Mouse (Mus musculus) lung, embryonic 14.5 days (tissue): Measurements from ENCODE around the gene Igsf21. TPM values are rescaled to one million over a fixed set of nuclear protein-coding genes. Genes with fewer than 3 reads are reported as not detected.
A peak's percentile ranks its signal among the peaks of the same experiment; 100 is the strongest.

ENCODE experiments used
- ATAC-seq: fragments of 200-750 bp; cut with Nextera tagmentation; 2 replicates; pipeline ENCODE4 v1.8.0; 2017; ENCODE audit warnings: mild to moderate bottlenecking, moderate TSS enrichment, moderate library complexity; ENCODE audit not compliant: insufficient read depth
- DNase-seq: peaks from one replicate; pipeline ENCODE4 v3.0.0-alpha.2; 2015
- H3K27ac ChIP-seq: fragments of 300-500 bp; sonication (generic); 2 replicates; pipeline ENCODE4 v1.5.1; 2014; ENCODE audit warnings: low read depth, mild to moderate bottlenecking, moderate library complexity
- H3K27me3 ChIP-seq: fragments of 300-500 bp; sonication (generic); 2 replicates; pipeline ENCODE4 v1.6.1; 2014; ENCODE audit warnings: low read length, control low read depth; ENCODE audit not compliant: insufficient read depth
- H3K36me3 ChIP-seq: fragments of 300-500 bp; sonication (generic); 2 replicates; pipeline ENCODE4 v1.6.1; 2014; ENCODE audit warnings: control low read depth; ENCODE audit not compliant: insufficient read depth
- H3K4me1 ChIP-seq: fragments of 300-500 bp; sonication (generic); 2 replicates; pipeline ENCODE4 v1.6.1; 2014; ENCODE audit warnings: antibody characterized with exemption, control low read depth; ENCODE audit not compliant: insufficient read depth
- H3K4me2 ChIP-seq: fragments of 300-500 bp; sonication (generic); 2 replicates; pipeline ENCODE4 v1.6.1; 2014; ENCODE audit warnings: mild to moderate bottlenecking
- H3K4me3 ChIP-seq: fragments of 300-500 bp; sonication (generic); 2 replicates; pipeline ENCODE4 v1.5.1; 2014; ENCODE audit warnings: low read depth, low read length
- H3K9ac ChIP-seq: fragments of 300-500 bp; sonication (generic); 2 replicates; pipeline ENCODE4 v1.6.1; 2014
- H3K9me3 ChIP-seq: fragments of 300-500 bp; sonication (generic); 2 replicates; pipeline ENCODE4 v1.6.1; 2016; ENCODE audit warnings: low read depth, low read length, control low read depth
- CTCF ChIP-seq: IDR thresholded peaks from 2 replicates; pipeline ENCODE4 v1.5.1; 2016; ENCODE audit warnings: antibody characterized with exemption, low read depth
- WGBS: fragments of 180-500 bp; shearing (Covaris S2); extraction: QIAGEN DNeasy Blood & Tissue Kit; methylation state at CpG from one replicate; pipeline ENCODE4 v1.1.7; 2014; 5-methylcytosine and 5-hydroxymethylcytosine counted together
- polyA plus RNA-seq: library from polyadenylated mRNA; unstranded; fragments of >200 nt; fragmentation: Nextera tagmentation; extraction: Ambion mirVana; gene quantifications from 2 replicates; pipeline ENCODE4 v1.2.1, GENCODE M21; 2014

Igsf21 gene
- polyA plus RNA-seq, 1 experiment from 2014 or later, result not detected

DNA sequence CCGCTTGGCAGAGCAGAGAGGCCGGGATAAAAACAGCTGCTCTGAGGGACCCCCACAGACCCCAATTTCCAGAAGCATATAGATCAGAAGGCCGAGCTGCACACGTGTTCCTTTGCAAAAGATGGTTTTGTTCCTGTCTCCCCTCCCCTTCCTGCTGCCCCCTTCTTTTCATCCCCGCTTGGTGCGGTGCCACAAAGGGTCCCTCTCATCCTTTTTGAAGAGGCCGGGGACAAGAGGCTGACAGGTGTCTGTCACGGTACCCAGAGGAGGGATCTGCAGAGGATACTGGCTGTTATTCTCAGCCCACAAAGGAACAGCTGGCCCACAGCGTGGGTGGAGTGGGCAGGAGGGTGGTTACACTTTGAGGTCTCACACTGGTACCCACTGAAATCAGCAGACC lies 21.3 kb upstream of the Igsf21 start:
- Histone ChIP-seq H3K36me3 (no peaks in the 10 kb centered on the region), H3K4me2 (no peak overlapping the region), H3K27ac (no peak overlapping the region), H3K9me3 (no peaks in the 10 kb centered on the region), H3K27me3 (no peaks in the 10 kb centered on the region), H3K9ac (no peak overlapping the region), H3K4me3 (no peak overlapping the region), H3K4me1 (no peaks in the 10 kb centered on the region)
- no peak for DNase-seq
- no peak for TF ChIP-seq CTCF
- WGBS, result 69% methylated on average over 9 of the region's 9 CpGs
- ATAC-seq, result no peak

DNA sequence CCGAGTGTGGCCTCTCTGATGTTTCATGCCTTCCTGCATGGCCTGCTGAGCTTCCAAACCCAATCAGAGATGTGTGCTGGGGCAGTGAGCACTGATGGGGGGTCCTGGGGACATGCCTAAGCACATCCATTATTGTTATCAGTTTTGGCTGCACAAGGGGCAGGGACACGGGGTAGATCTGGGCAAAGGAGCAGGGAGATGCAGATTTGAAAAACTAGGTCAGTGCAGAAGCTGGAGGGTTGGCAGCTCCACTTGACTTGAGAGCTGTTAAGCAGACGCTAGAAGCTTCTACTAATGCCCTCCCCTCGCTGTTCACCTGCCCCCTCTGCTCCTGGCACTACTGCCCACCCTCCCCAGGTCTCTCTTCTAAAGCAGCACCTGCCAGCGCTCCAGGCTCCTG lies 20.5 kb upstream of the Igsf21 start:
- no peaks in the 10 kb centered on the region for H3K27me3 ChIP-seq
- WGBS, result 62% methylated on average over 5 of the region's 5 CpGs
- TF ChIP-seq CTCF, result no peak
- ATAC-seq (no peak), DNase-seq (no peak)
- H3K4me2 ChIP-seq, result no peak overlapping the region
- no peak overlapping the region for H3K9ac ChIP-seq
- H3K4me3 ChIP-seq, result no peak overlapping the region
- no peaks in the 10 kb centered on the region for H3K9me3 ChIP-seq
- H3K4me1 ChIP-seq, result no peaks in the 10 kb centered on the region
- H3K36me3 ChIP-seq, result no peaks in the 10 kb centered on the region
- H3K27ac ChIP-seq, result no peak overlapping the region

DNA sequence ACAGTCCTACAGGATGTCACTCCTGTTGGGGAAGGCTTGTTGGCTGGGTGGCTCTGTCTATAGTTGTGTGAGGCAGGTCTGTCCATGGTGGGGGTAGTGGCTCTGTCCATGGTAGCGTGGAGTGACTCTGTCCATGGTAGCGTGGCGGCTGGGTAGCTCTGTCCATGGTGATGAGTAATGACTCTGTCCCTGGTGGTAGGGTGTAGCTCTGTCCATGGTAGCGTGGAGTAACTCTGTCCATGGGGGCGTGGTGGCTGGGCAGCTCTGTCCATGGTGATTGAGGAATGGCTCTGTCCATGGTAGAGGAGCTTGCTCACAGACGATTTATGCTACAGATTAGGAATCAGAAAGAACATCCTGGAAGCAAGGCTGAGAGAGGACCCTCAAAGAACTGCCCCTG lies 12.4 kb upstream of the Igsf21 start:
- DNase-seq (peak; percentile 92), ATAC-seq (peak; percentile 93)
- Histone ChIP-seq H3K27ac (no peak overlapping the region), H3K27me3 (no peaks in the 10 kb centered on the region), H3K36me3 (no peaks in the 10 kb centered on the region), H3K9me3 (no peaks in the 10 kb centered on the region), H3K4me3 (no peak overlapping the region), H3K4me2 (no peak overlapping the region), H3K4me1 (no peaks in the 10 kb centered on the region), H3K9ac (no peak overlapping the region)
- WGBS, result 7% methylated on average over 6 of the region's 6 CpGs
- peak; percentile 54 for TF ChIP-seq CTCF

DNA sequence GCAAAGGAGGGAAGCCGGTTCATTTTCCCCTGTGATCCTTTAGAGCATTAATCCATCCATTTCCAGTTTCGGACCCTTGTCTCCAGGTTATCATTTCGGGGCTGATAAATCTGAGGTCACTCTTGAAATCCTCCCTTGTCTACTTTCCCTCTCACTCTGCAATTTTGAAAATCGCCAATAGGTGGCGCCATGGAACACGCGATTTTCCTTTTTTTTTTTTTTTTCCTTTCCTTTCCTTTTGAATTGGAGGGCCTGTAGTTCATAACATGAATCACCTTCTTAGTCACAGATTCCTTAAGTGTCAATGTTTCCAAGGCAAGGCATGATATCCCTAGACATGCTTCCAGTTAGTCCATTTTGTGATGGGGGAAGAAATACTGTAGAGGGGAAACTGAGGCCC lies 5.8 kb upstream of the Igsf21 start:
- WGBS, result 11% methylated on average over 7 of the region's 7 CpGs
- Histone ChIP-seq H3K4me1 (no peaks in the 10 kb centered on the region), H3K36me3 (no peaks in the 10 kb centered on the region), H3K4me3 (no peak overlapping the region), H3K27ac (no peak overlapping the region), H3K9ac (no peak overlapping the region), H3K4me2 (no peak overlapping the region), H3K27me3 (peaks cover 26% of the 10 kb centered on the region), H3K9me3 (no peaks in the 10 kb centered on the region)
- DNase-seq (peak; percentile 55), ATAC-seq (no peak)
- peak; percentile 76 for TF ChIP-seq CTCF

DNA sequence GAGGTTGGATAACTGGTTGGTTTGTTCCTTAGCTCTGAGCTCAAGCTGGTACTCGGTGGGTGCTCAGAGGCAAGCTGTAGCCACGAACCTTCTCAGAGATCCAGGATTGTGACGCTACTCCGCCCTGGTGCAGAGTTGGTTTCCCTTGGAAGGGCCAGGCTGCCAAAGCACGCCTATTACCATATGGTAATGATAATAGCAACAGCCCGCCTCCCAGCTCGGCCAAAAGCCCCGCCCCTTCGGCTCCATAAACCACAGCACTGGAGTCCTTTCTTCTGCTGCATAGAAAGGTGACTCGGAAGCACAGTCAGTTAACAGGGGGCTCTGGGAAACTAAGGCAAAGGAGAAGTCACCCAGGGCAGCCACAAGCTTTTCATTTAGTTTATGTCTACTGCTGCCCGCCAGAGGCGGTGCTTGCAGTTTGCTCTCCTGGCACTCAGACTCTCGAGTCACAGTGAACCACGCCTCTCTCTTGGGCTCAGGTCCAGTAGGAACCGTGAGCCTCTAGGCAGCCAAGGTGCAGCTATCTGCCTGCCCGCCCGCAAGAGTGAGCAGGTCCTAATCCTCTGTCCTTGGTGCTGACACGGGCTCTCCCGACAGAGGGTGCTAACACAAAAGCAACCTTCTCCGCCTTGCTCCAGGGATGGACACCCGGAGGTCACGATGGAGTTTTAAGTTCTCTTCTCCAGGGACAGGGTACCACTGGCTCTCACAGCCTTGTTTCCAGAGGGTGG lies 2.6 kb upstream of the Igsf21 start:
- no peak overlapping the region for H3K4me3 ChIP-seq
- H3K9ac ChIP-seq, result no peak overlapping the region
- TF ChIP-seq CTCF, result peak; percentile 44
- H3K4me2 ChIP-seq, result no peak overlapping the region
- 8% methylated on average over 22 of the region's 22 CpGs for WGBS
- H3K27me3 ChIP-seq, result peaks cover 58% of the 10 kb centered on the region
- H3K27ac ChIP-seq, result no peak overlapping the region
- no peaks in the 10 kb centered on the region for H3K4me1 ChIP-seq
- no peak for ATAC-seq
- H3K36me3 ChIP-seq, result no peaks in the 10 kb centered on the region
- no peaks in the 10 kb centered on the region for H3K9me3 ChIP-seq
- peak; percentile 79 for DNase-seq

DNA sequence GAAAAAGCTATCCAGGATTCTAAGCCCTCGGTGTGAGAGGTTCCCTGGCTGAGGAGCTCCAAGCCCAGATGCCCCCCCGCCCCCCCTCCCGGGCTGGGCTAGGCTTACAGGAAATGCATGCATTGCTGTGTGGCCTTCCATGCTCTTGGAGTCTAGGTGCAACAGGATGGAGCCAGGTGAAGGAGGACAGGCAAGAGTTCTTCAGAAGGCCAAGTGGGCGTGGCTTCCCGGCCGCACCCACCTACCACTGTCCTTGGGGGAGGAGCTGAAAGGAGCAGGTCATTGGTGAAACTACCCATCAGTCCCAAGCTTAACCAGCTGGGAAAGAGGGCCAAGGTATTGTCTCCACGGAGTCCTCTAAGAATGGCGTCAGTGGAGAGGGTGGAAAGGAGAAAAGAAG lies 1.8 kb upstream of the Igsf21 start:
- WGBS, result 6% methylated on average over 8 of the region's 8 CpGs

DNA sequence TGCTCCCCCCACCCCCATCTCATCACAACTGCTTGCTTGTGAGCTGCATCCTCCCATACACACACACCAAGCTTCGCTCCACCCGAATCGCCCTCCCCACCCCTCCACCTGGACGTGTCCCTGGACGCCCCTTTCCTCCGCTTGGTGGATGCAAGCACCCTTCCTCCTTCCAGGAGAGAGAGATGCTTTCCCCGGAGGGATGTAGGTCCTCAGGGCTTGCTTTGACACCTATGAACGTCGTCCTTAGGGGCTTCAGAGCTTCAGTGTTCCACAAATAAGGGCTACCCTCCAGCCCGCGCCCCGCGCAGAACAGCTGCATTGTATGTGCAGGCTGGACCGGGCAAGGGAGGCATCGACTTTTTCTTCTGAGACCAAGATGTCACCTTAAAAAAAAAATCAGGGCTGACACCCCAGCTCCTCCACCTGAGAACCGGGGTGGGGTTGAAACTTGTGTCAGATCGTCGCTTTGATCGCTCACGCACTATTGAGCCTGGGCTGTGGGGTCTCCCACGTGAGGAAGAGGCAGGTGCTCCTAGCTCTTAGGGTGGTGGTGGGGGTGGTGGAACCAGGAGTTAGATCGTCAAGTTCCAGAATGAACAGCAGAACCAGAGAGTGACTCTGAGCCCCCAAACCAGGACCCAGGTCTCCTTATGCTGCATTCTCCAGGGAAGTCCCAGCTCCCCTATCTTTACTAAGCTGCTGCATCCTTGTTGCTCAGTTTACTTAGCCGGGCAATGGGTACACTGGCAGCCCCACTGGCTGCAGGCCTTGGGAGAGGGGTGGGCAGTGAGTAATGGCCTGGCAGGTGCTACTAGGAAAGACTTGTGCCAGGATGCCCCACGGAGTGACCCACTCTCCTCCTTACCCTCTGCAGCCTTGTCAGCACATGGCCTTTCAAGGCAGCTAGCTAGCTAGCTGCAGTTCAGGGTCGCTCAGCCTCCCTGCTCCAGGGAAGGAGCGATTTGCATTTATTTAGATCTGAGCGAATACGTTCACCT lies 721 bp upstream of the Igsf21 start:
- TF ChIP-seq CTCF, result no peak
- no peak for ATAC-seq
- no peak overlapping the region for H3K27ac ChIP-seq
- H3K9ac ChIP-seq, result no peak overlapping the region
- peak overlapping the region; percentile 20; the same call in 1 of the 2 replicates for H3K4me3 ChIP-seq
- peaks cover 76% of the 10 kb centered on the region for H3K27me3 ChIP-seq
- DNase-seq, result no peak
- 11% methylated on average over 28 of the region's 28 CpGs for WGBS
- peak overlapping the region; percentile 47; the same call in 1 of the 2 replicates for H3K4me2 ChIP-seq
- H3K4me1 ChIP-seq, result no peaks in the 10 kb centered on the region
- H3K36me3 ChIP-seq, result no peaks in the 10 kb centered on the region
- no peaks in the 10 kb centered on the region for H3K9me3 ChIP-seq

More for the DNA sequence above, 1.8 kb upstream of the Igsf21 start:
- Histone ChIP-seq H3K27ac (no peak overlapping the region), H3K4me1 (no peaks in the 10 kb centered on the region), H3K4me3 (no peak overlapping the region), H3K27me3 (peaks cover 65% of the 10 kb centered on the region), H3K36me3 (no peaks in the 10 kb centered on the region), H3K4me2 (no peak overlapping the region), H3K9ac (no peak overlapping the region), H3K9me3 (no peaks in the 10 kb centered on the region)
- ATAC-seq, result no peak
- TF ChIP-seq CTCF, result no peak
- DNase-seq, result no peak
